Mouse (Mus musculus) frontal cortex, adult (tissue): ENCODE data around the gene Pde10a.
"Not testable (repeated sequence)": the region's sequence is repeated elsewhere in the genome, so short reads cannot be mapped to it uniquely, and the experiment has no call there.

Experiments used
- ATAC-seq: cut with Nextera tagmentation; 2 replicates; pipeline ENCODE4 v1.9.2; 2017; ENCODE audit warnings: mild to moderate bottlenecking, moderate library complexity, mixed read lengths; ENCODE audit not compliant: low TSS enrichment

Pde10a gene

GRCm38 (mm10) chr17:8642356-8642755 lies 117.2 kb downstream of the Pde10a start:
- no peak for ATAC-seq

DNA sequence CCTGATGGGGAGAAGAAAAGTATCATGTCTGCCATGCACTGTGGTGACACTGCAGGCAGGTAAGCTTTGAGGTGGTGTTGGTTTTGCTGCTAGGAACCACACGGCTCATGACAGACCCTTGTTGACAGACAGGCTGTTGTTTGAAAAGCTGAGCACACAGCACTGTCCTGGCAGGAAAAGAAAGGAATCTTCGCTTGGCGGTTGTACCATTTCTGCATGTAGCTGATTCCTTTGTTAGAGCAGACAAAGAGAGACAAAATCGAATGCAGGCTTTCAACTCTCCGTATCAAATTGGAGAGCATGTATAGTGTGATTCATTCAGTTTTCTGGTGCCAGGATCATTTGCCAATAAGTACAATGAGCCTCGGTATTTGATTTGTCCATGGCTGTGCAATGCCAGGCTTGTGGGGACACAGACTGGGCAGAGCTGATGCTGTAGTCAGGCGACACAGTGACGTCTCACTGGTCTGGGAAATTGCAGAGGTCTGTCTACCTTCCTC lies 122.2 kb downstream of the Pde10a start:
- ATAC-seq, result peak; percentile 72

DNA sequence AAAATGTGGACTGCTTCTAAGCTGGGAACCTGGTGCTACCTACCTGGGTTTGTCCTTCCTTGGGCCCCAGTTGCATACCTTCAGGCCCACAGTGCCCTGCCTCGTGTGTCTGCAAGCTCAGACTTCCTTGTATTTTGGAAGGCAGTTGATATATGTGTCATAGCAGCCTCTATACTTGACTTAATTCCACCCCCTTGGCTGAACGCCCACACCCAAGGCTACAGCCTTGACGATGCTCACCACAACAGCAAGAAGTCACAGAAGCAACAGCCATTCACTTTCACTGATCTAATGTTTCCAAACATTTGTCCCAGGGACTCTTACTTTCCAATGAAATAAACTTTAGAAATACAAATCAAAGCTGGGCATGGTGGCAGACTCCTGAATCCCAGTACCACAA lies 123.1 kb downstream of the Pde10a start:
- 0 out of 2 replicates have a peak, but pooled peaks have one; percentile 35 for ATAC-seq

- peak; percentile 72 for ATAC-seq
Measured at GRCm38 (mm10) chr17:8652681-8653262, 127.6 kb downstream of the Pde10a start.

DNA sequence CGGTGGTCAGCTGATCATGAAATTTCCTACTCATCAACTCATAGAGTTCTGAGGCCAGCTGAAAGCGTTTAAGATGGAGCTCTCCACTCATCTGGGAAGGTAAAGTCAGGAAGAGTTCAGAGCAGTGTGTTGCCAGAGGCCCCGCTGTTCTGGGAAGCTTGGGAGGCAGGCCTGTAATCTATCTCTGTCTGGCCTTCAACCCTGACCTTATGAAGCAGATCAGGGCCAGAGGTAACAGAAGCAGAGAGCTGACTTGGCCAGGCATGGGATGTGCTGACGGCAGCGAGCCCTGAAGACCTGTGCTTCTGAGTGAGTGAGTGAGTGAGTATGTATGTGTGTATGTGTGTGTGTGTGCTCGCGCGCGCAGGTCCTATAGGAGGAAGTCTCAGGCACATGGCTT lies 132.5 kb downstream of the Pde10a start:
- no peak for ATAC-seq

DNA sequence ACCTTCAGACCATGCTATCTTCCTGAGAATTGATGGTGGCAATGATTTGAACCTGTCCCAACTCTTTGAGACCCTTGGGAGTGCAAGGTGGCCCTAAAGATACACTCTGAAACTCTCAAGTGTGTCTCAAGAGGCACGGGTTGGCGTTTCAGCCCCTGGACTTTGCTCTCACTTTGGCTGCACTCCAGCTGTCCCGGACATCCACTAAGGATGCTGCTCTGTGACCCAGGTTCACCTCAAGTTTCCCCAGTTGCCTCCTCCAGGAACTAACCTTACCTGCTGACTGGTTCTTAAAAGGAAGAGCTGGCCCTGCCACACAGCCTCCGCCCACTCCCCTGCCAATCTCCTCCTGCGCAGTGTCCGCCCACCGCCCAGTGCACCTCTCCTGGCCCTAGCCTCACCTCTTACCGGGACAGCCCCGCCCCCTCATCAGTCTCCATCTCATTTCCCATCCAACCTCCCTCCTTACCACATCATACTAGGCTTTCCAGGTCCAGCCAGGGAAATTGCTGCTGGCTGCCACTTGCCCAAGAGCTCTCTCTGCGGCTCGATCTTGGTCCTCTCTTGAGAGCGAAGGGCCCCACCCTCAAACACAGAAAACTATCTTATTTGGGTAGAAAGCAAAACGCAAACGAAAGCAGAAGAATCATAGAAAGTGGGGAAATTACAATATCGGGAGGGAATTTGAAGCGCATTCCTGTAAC lies 133.7 kb downstream of the Pde10a start:
- no peak for ATAC-seq

DNA sequence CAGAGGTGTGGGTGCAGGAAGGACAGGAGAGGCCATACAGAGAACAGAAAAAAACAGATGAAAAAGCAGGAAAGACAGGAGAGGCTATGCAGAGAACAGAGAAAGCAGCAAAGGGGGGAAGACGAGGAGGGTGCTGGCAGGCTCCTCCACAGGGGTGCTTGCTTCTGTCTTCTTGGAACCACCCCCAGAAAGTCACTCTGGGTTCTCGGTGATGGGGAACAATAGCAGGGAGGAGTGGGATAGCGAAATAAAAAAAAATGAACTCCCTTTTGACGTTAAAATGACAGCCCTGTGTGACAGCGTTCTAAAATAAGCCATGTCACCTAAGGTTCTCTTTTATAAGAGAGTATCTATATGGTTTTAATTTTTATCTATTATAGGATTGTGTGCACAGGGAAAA lies 141.7 kb downstream of the Pde10a start:
- ATAC-seq, result no peak

DNA sequence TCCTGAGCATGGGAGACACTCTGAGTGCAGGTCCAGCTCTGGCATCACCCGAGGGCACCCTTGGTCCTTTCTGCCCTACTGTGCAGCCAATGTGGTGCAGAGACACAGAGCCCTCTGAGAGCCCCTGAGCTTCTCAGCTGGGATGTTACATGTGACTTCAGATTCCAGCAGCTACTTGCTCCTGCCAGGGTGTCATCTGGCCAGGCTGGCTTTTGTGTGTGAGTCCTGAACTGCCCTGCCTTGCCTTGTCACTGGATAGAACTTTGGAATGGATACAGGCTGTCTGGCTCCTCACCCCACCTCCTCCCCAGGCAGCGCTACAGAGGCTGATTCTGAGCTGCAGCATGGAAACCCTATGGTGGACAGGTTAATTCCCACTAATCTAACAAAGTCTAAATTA lies 149.5 kb downstream of the Pde10a start:
- ATAC-seq, result no peak

- no peak for ATAC-seq
Measured at GRCm38 (mm10) chr17:8686356-8686755, 161.2 kb downstream of the Pde10a start.

- ATAC-seq, result no peak
Measured at GRCm38 (mm10) chr17:8688096-8688495, 162.9 kb downstream of the Pde10a start.

DNA sequence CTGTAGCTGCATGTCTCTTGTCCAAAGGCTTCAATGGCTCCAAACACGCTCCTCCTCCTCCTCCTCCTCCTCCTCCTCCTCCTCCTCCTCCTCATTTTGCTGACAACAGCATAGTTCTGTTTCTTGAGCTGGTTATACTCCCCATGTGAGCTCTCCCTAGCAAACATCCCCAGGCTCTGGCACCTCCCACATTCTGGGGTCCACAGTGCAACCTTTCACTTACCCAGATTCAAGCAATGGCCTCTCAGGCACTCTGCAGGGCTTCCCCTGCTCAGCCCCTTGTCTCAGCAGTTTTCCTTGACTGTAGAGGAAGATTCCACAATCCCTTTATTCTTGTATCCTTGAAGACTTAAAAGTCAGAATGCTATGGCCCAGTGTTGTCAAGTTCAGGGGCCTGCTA lies 173.1 kb downstream of the Pde10a start:
- ATAC-seq, result no peak

DNA sequence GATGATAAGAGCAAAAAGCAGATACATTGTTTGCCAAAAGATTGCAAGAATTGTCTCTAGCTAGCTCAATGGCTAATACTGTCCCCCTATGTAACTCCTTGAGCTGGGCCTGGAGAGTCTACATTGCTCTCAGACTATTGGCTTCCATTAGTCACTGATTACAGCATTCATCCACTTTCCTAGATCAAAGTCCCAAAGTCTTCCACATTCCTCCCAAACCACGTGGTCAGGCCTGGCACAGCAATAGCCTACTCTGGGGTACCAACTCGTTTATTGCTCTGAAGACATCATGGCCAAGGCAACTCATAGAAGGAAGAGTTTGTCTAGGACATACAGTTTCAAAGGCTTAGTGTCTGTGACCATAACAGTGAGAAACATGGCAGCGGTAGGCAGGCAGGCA lies 173.6 kb downstream of the Pde10a start:
- no peak for ATAC-seq

DNA sequence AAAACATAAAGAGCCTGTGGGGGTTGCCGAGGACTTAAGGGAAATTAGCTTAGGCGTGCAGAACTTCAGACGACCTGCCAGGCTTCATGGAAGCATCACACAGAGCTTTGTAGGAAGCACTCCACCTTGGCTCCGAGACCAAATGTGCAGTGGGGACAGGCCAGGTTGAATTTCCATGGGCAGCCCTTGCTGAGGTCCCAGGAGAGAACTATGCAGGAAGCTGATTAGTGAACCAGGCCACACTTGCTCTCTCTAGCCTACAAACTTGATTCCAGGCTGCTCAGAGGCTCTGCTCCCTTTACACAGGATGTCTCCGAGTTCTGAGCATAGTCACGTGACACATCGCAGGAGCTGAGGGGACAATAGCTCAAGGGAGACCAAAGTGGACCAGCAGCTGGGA lies 175.9 kb downstream of the Pde10a start:
- no peak for ATAC-seq

DNA sequence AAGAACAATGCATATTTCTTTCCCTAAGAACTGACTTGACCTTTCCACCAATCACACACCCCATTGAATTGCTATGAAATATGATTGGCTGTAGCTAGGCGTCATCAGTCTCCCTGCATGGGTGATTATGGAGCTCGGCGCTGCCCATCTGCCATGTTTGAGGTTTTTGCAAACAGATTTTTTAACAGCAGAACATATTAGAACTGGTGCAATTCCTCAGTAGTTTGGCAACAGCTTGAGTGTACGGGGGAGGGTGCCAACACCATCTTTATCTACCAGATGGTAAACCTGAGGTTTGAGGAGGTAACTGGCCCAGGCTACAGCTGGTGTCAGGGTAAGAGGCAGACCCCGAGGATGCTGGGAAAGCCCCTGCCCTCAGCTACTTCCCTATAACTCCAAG lies 177.3 kb downstream of the Pde10a start:
- peak; percentile 84 for ATAC-seq

DNA sequence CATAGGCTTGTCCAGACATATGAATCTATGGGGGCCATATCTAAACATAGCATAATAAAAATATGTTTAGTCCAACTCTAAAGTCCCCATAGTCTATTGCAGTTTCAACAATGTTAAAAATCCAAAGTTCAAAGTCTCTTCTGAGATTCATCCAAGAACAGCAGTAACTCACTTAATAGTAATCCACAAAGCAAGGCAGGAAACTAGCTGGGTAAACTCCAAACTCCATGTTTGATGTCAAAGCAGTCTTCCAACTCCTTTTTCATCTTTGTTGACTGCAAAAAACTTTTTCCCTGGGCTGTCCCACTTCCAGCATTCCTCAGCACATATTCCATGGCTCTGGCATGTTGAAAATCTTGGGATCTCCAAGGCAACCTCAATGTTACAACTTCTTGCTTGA lies 182.8 kb downstream of the Pde10a start:
- no peak for ATAC-seq

DNA sequence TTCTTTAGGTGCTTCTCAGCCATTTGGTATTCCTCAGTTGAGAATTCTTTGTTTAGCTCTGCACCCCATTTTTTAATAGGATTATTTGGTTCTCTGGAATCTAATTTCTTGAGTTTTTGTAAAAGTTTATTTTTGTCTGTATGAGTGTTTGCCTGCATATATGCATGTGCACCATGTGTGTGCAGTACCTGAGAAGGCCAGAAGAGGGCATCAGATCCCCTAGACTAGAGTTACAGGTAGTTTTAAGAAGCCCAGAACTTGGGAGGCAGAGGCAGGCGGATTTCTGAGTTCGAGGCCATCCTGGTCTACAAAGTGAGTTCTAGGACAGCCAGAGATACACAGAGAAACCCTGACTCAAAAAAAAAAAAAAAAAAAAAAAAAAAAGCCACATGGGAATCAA lies 187.6 kb downstream of the Pde10a start:
- ATAC-seq, result not testable (repeated sequence)

DNA sequence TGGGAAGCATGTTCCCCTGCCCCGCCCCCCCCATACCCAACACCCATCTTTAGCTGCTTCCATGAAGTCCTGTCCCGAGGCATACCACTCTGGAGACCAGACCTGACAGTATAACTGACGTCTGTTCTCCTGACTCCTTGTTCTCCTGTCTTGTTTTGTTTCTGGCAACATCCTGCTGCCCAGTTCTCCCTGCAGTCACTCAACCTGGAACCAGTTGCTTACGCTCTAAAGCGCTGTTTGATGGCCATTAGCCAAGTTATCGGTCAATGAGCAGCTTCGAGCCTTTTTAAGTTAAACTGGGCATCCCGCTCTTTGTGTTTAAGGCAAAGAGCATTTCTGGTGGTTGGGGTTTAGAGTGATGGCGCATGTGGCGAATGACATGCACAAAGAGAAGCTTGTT lies 195.8 kb downstream of the Pde10a start:
- ATAC-seq, result no peak

DNA sequence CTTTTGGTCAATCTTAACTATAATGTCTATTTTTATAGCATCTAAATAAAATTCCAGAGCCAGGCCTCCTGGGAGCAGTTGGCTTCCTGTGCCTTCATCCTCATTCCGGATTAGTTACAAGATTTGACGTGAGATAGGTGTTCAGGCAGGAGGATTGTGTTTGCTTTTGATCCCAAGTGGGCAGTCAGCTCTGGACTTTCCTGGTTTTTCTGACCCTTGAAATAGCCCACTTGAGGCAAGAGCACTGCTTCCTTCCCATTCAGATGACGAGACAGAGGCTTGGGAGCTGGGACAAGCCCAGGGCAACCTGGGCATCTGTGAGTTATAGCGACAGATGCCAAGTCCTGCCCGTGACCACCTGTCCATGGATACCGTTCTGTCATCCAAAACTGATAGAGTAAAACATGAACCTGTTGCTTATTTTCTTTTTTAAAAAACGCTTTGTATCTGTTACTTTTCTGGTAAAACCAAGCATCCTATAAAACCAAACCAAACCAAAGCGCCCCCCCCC lies 199.3 kb downstream of the Pde10a start:
- ATAC-seq, result no peak

- no peak for ATAC-seq
Measured at GRCm38 (mm10) chr17:8728646-8729045, 203.5 kb downstream of the Pde10a start.

- peak; percentile 66 for ATAC-seq
Measured at GRCm38 (mm10) chr17:8729808-8730207, 204.6 kb downstream of the Pde10a start.

DNA sequence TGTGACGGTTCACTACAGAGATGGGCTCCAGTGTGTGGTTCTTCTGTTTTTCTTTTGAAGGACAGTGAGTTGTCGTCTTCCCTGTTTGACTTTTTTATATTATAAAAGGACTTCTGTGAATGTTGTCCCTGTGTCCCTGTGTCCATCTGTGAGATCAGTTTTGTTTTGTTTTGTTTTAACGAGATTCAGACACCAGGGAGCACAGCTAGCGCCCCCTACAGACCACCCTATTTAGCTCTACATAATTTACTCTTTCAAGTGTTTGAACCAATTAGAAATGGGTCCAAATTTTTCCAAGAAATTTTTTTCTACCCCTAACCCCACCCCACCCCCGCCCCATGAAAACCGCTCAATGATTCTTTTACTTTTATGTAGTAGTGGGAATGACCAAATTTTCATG lies 205.9 kb downstream of the Pde10a start:
- no peak for ATAC-seq

DNA sequence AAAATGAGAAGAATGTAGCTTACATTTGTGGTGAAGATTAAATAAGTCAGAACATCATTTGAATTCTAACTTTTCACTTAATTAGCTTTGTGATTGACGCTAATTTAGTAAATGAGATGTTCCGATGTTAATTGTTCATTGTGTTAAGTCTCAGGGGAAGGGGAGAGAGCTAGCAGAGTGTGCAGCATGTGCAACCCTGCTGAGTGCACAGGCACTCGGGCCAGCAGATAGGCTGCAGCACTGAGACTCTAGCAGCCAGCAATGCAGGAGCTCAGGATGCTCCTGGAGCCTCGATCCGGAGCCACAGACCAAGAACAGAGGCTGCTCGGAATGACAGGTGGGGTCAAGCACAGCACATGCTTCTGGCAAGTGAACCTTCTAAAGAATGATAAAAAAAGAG lies 211.1 kb downstream of the Pde10a start:
- ATAC-seq, result no peak

DNA sequence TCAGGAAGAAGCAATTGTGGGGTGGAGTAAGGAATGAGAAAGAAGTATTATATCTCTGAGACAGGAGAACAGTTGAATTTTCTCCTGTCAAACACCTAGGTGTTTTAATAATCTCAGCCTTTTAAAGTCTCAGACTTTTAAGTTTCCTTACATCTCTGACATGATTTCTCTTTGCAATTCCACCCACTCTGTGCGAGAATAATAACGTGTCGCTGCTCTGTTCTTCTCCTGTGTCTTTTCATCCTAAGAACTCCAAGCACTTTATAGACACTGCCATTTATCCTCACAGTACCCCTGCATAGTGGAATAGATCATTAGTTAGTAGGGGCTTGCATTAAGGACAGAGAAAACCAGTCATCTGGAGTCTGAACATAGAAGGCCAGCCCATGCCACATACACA lies 217.6 kb downstream of the Pde10a start:
- no peak for ATAC-seq
